Mouse (Mus musculus): ENCODE data around the gene Igf2bp1. TPM values are rescaled to one million over a fixed set of nuclear protein-coding genes. Genes with fewer than 3 reads are reported as not detected.

Gene Igf2bp1
- 5.2 and 7.4 TPM in 2 replicates for polyA plus RNA-seq (2015; fragmentation: Nextera tagmentation; extraction: Ambion mirVana)

GRCm38 (mm10) chr11:96005403-96006271 lies at the start of gene Igf2bp1:
Gene Igf2bp1 (minus strand): TSS chr11:96005940.
- 1% methylated on average over 66 of the region's 74 CpGs for WGBS
- H3K4me2 ChIP-seq (replicated peaks; ENCODE audit: low read depth) = peak within 1 kb of the TSS; percentile 98
- peak within 1 kb of the TSS; percentile 69 for H3K27ac ChIP-seq (ENCODE audit: low read depth, low read length)
- peak; percentile 61 for ATAC-seq
- H3K27me3 ChIP-seq (replicated peaks; ENCODE audit: control insufficient read depth, insufficient read depth, low read length) = peaks cover 30% of the 10 kb centered on the region
- H3K36me3 ChIP-seq (ENCODE audit: control insufficient read depth, insufficient read depth) = no peaks in the 10 kb centered on the region
- peak within 1 kb of the TSS; percentile 55 for H3K4me3 ChIP-seq (ENCODE audit: low read depth, low read length)
- H3K4me1 ChIP-seq (replicated peaks; ENCODE audit: control insufficient read depth, insufficient read depth, low read length) = peaks cover 8% of the 10 kb centered on the region; the same call in 1 of the 2 replicates
- H3K9ac ChIP-seq (ENCODE audit: low read depth, low read length) = peak within 1 kb of the TSS; percentile 79
- no peaks in the 10 kb centered on the region for H3K9me3 ChIP-seq (ENCODE audit: control insufficient read depth)
- no peak for TF ChIP-seq CTCF (IDR thresholded peaks at IDR 0.05; ENCODE audit: low read depth)

- no peaks in the 10 kb centered on the region for H3K9me3 ChIP-seq (ENCODE audit: control insufficient read depth)
- H3K4me3 ChIP-seq (ENCODE audit: low read depth, low read length) = no peak overlapping the region
- TF ChIP-seq CTCF (IDR thresholded peaks at IDR 0.05; ENCODE audit: low read depth) = no peak
- H3K36me3 ChIP-seq (ENCODE audit: control insufficient read depth, insufficient read depth) = peaks cover 81% of the 10 kb centered on the region
- no peak overlapping the region for H3K9ac ChIP-seq (ENCODE audit: low read depth, low read length)
- no peak overlapping the region for H3K4me2 ChIP-seq (replicated peaks; ENCODE audit: low read depth)
- H3K27me3 ChIP-seq (replicated peaks; ENCODE audit: control insufficient read depth, insufficient read depth, low read length) = no peaks in the 10 kb centered on the region
- H3K27ac ChIP-seq (ENCODE audit: low read depth, low read length) = no peak overlapping the region
- ATAC-seq = no peak
- 91% methylated on average over 3 of the region's 3 CpGs for WGBS
- H3K4me1 ChIP-seq (replicated peaks; ENCODE audit: control insufficient read depth, insufficient read depth, low read length) = no peaks in the 10 kb centered on the region
Measured at GRCm38 (mm10) chr11:96050854-96051253, 45.1 kb upstream of the Igf2bp1 start.

- Histone ChIP-seq H3K9me3 (ENCODE audit: control insufficient read depth) (no peaks in the 10 kb centered on the region), H3K4me1 (replicated peaks; ENCODE audit: control insufficient read depth, insufficient read depth, low read length) (no peaks in the 10 kb centered on the region), H3K27me3 (replicated peaks; ENCODE audit: control insufficient read depth, insufficient read depth, low read length) (no peaks in the 10 kb centered on the region), H3K9ac (ENCODE audit: low read depth, low read length) (no peak overlapping the region), H3K36me3 (ENCODE audit: control insufficient read depth, insufficient read depth) (peaks cover 77% of the 10 kb centered on the region), H3K4me3 (ENCODE audit: low read depth, low read length) (no peak overlapping the region), H3K4me2 (replicated peaks; ENCODE audit: low read depth) (no peak overlapping the region), H3K27ac (ENCODE audit: low read depth, low read length) (no peak overlapping the region)
- no peak for TF ChIP-seq CTCF (IDR thresholded peaks at IDR 0.05; ENCODE audit: low read depth)
- no peak for ATAC-seq
- WGBS = 88% methylated on average over 4 of the region's 4 CpGs
Measured at GRCm38 (mm10) chr11:96049939-96050338, 44.2 kb upstream of the Igf2bp1 start.

GRCm38 (mm10) chr11:96047469-96048373 lies 42.0 kb upstream of the Igf2bp1 start:
- H3K27me3 ChIP-seq (replicated peaks; ENCODE audit: control insufficient read depth, insufficient read depth, low read length) = no peaks in the 10 kb centered on the region
- no peak overlapping the region for H3K4me3 ChIP-seq (ENCODE audit: low read depth, low read length)
- peak overlapping the region; percentile 64 for H3K27ac ChIP-seq (ENCODE audit: low read depth, low read length)
- 80% methylated on average over 4 of the region's 4 CpGs for WGBS
- TF ChIP-seq CTCF (IDR thresholded peaks at IDR 0.05; ENCODE audit: low read depth) = no peak
- no peaks in the 10 kb centered on the region for H3K9me3 ChIP-seq (ENCODE audit: control insufficient read depth)
- H3K36me3 ChIP-seq (ENCODE audit: control insufficient read depth, insufficient read depth) = peaks cover 73% of the 10 kb centered on the region
- no peak for ATAC-seq
- no peak overlapping the region for H3K4me2 ChIP-seq (replicated peaks; ENCODE audit: low read depth)
- H3K9ac ChIP-seq (ENCODE audit: low read depth, low read length) = no peak overlapping the region
- H3K4me1 ChIP-seq (replicated peaks; ENCODE audit: control insufficient read depth, insufficient read depth, low read length) = no peaks in the 10 kb centered on the region

- TF ChIP-seq CTCF (IDR thresholded peaks at IDR 0.05; ENCODE audit: low read depth) = no peak
- 56% methylated on average over 2 of the region's 2 CpGs for WGBS
- H3K27ac ChIP-seq (ENCODE audit: low read depth, low read length) = peak overlapping the region; percentile 9; the same call in 1 of the 2 replicates
Measured at GRCm38 (mm10) chr11:96046793-96047192, 41.1 kb upstream of the Igf2bp1 start.

GRCm38 (mm10) chr11:96046028-96046427 lies 40.3 kb upstream of the Igf2bp1 start:
- no peak overlapping the region for H3K4me2 ChIP-seq (replicated peaks; ENCODE audit: low read depth)
- WGBS = 83% methylated on average over 8 of the region's 8 CpGs
- H3K9ac ChIP-seq (ENCODE audit: low read depth, low read length) = no peak overlapping the region
- H3K9me3 ChIP-seq (ENCODE audit: control insufficient read depth) = no peaks in the 10 kb centered on the region
- ATAC-seq = no peak
- peaks cover 60% of the 10 kb centered on the region for H3K36me3 ChIP-seq (ENCODE audit: control insufficient read depth, insufficient read depth)
- no peaks in the 10 kb centered on the region for H3K4me1 ChIP-seq (replicated peaks; ENCODE audit: control insufficient read depth, insufficient read depth, low read length)
- no peak for TF ChIP-seq CTCF (IDR thresholded peaks at IDR 0.05; ENCODE audit: low read depth)
- no peak overlapping the region for H3K27ac ChIP-seq (ENCODE audit: low read depth, low read length)
- no peaks in the 10 kb centered on the region for H3K27me3 ChIP-seq (replicated peaks; ENCODE audit: control insufficient read depth, insufficient read depth, low read length)
- H3K4me3 ChIP-seq (ENCODE audit: low read depth, low read length) = no peak overlapping the region

More at GRCm38 (mm10) chr11:96046793-96047192, 41.1 kb upstream of the Igf2bp1 start:
- Histone ChIP-seq H3K4me2 (replicated peaks; ENCODE audit: low read depth) (no peak overlapping the region), H3K4me1 (replicated peaks; ENCODE audit: control insufficient read depth, insufficient read depth, low read length) (no peaks in the 10 kb centered on the region), H3K9me3 (ENCODE audit: control insufficient read depth) (no peaks in the 10 kb centered on the region), H3K36me3 (ENCODE audit: control insufficient read depth, insufficient read depth) (peaks cover 67% of the 10 kb centered on the region), H3K27me3 (replicated peaks; ENCODE audit: control insufficient read depth, insufficient read depth, low read length) (no peaks in the 10 kb centered on the region), H3K9ac (ENCODE audit: low read depth, low read length) (no peak overlapping the region), H3K4me3 (ENCODE audit: low read depth, low read length) (no peak overlapping the region)
- ATAC-seq = no peak; the same call in 1 of the 2 replicates

All from intestine, postnatal 0 days (tissue).